Mouse (Mus musculus): ENCODE measurements at regions not wholly inside any gene's neighbourhood (a gene's known extent, or its start where the extent isn't known, plus 50 kb on each side); places are given as distances from the start of the nearest gene placed in this dataset.

DNA sequence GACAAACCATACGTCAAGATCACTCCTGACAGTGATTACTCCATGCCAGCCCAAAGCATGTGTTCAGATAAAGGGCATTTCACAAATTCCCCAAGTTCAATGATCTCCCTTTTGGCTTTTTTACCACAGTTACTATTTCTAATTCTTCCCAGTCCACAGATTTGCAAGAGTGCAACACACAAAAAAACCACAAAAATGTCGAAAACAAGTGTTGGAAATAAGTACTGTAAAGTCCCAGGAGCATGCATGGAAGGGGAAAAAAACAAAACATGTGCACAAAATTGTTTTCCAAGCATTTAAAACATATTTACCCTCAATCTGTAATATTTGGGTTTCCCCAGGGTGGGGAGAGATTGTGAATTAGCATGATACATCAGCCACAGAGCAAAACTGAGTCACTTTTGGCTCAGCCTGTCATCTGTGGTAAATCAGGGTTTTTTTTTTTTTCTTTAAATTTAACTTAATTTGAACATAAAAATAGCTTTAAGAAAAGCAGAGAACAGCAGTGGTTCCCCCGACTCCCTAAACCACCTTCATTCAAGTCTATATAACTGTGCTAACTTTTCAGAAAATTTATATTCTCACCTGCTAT is 351.3 kb upstream of the Intu start:
- WGBS = 73% methylated on average over 3 of the region's 3 CpGs

DNA sequence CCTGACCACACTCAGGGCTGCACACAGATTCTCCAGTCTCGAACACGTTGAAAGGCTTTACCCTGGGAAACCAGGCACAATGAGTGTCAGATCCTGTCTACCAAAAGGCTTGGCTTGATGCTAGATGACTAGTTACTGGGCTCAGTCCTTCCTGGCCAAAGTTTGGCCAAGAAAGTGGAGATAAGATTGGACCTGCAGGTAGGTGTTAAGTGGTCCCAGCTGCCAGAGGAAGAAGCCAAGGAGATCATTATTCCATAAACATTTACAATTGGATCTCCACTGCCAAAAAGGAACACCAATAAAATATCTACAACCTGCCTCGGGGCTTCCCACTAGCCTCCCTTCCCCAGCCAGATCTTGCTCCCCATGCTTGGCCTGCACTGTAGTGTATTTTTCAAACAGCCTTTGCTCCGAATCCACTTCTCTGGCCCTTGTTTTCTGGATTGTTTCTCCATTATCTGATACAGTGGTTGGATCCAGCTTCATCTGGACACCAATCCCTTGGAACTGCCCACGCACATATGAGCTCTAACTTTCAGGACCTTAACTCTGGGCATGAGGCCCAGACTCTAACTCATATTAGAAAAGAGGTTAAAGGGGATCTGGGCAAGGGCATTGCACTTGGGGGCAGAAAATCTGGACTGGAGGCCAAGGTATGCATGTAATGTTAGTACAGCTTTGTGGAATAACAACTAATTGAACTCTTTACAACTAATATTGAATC is 345.3 kb upstream of the Intu start:
- Histone ChIP-seq H3K27me3 (replicated peaks; ENCODE audit: control insufficient read depth, insufficient read depth, low read length) (no peaks in the 10 kb centered on the region), H3K36me3 (ENCODE audit: control insufficient read depth, insufficient read depth, low read length) (no peaks in the 10 kb centered on the region), H3K4me3 (ENCODE audit: low read depth, low read length) (no peak overlapping the region), H3K9me3 (ENCODE audit: control insufficient read depth, low read length) (no peaks in the 10 kb centered on the region), H3K4me1 (replicated peaks; ENCODE audit: control insufficient read depth, insufficient read depth, low read length) (0 out of 2 replicates have a peak, but pooled peaks cover 3% of the 10 kb centered on the region), H3K27ac (ENCODE audit: low read depth) (no peak overlapping the region), H3K9ac (ENCODE audit: low read length) (no peak overlapping the region), H3K4me2 (ENCODE audit: low read length) (no peak overlapping the region)
- no peak for ATAC-seq (replicated peaks; ENCODE audit: low FRiP score, low TSS enrichment, low read depth)
- DNase-seq (ENCODE audit: low spot score) = no peak
- WGBS = 87% methylated on average over 5 of the region's 5 CpGs

More for the DNA sequence above, 351.3 kb upstream of the Intu start:
- no peak overlapping the region for H3K9ac ChIP-seq (ENCODE audit: low read length)
- H3K9me3 ChIP-seq (ENCODE audit: control insufficient read depth, low read length) = no peaks in the 10 kb centered on the region
- DNase-seq (ENCODE audit: low spot score) = no peak
- no peak overlapping the region for H3K27ac ChIP-seq (ENCODE audit: low read depth)
- no peaks in the 10 kb centered on the region for H3K27me3 ChIP-seq (replicated peaks; ENCODE audit: control insufficient read depth, insufficient read depth, low read length)
- H3K4me3 ChIP-seq (ENCODE audit: low read depth, low read length) = no peak overlapping the region
- H3K4me2 ChIP-seq (ENCODE audit: low read length) = no peak overlapping the region
- no peaks in the 10 kb centered on the region for H3K36me3 ChIP-seq (ENCODE audit: control insufficient read depth, insufficient read depth, low read length)
- H3K4me1 ChIP-seq (replicated peaks; ENCODE audit: control insufficient read depth, insufficient read depth, low read length) = no peaks in the 10 kb centered on the region
- ATAC-seq (replicated peaks; ENCODE audit: low FRiP score, low TSS enrichment, low read depth) = no peak

DNA sequence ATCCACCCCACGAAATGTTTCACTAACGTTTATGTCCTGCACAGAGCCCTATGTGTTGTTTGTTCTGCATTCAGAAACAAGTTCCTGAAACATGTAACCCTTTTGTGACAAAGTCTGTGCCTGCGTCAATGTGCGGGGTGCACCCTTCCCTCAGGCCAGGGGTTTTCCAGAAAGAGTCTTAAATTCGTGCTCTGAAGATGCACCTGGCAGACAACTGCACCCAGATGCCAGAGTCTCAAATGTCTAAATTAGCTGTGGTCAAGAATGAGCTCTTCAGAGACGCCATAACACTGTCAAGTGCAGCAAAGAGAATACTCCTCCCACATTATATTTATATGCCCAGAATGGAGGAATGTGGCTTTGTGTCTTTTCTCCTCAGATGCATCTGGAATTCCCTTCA is 341.6 kb upstream of the Intu start:
- no peak overlapping the region for H3K4me3 ChIP-seq (ENCODE audit: low read depth, low read length)
- H3K9me3 ChIP-seq (ENCODE audit: control insufficient read depth, low read length) = no peaks in the 10 kb centered on the region
- DNase-seq (ENCODE audit: low spot score) (no peak), ATAC-seq (replicated peaks; ENCODE audit: low FRiP score, low TSS enrichment, low read depth) (no peak)
- H3K27me3 ChIP-seq (replicated peaks; ENCODE audit: control insufficient read depth, insufficient read depth, low read length) = no peaks in the 10 kb centered on the region
- H3K27ac ChIP-seq (ENCODE audit: low read depth) = no peak overlapping the region
- no peak overlapping the region for H3K4me2 ChIP-seq (ENCODE audit: low read length)
- 0 out of 2 replicates have a peak, but pooled peaks cover 3% of the 10 kb centered on the region for H3K4me1 ChIP-seq (replicated peaks; ENCODE audit: control insufficient read depth, insufficient read depth, low read length)
- 68% methylated on average over 6 of the region's 6 CpGs for WGBS
- no peaks in the 10 kb centered on the region for H3K36me3 ChIP-seq (ENCODE audit: control insufficient read depth, insufficient read depth, low read length)
- no peak overlapping the region for H3K9ac ChIP-seq (ENCODE audit: low read length)

DNA sequence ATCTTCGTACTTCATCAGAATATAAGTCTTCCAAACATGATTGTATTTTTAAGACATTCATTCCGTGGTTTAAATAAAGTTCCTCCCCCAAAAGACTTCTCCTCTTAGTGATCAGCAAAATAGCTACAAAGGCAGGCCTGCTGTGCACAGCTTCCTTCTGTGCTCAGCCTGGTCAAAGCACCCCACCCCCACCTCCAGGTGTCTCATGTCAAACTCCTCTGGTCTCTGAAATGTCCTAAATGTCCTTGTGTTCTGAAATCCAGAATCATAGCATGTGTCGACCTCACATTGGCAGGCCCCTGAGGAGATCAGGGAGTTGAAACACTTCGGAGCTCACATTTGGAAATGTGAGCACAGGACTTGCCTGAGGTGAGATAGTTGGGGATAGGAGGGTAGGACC is 341.1 kb upstream of the Intu start:
- DNase-seq (ENCODE audit: low spot score) = no peak
- H3K36me3 ChIP-seq (ENCODE audit: control insufficient read depth, insufficient read depth, low read length) = no peaks in the 10 kb centered on the region
- H3K27ac ChIP-seq (ENCODE audit: low read depth) = no peak overlapping the region
- no peak overlapping the region for H3K4me3 ChIP-seq (ENCODE audit: low read depth, low read length)
- no peak overlapping the region for H3K4me2 ChIP-seq (ENCODE audit: low read length)
- no peak overlapping the region for H3K9ac ChIP-seq (ENCODE audit: low read length)
- H3K27me3 ChIP-seq (replicated peaks; ENCODE audit: control insufficient read depth, insufficient read depth, low read length) = no peaks in the 10 kb centered on the region
- no peaks in the 10 kb centered on the region for H3K9me3 ChIP-seq (ENCODE audit: control insufficient read depth, low read length)
- ATAC-seq (replicated peaks; ENCODE audit: low FRiP score, low TSS enrichment, low read depth) = no peak
- WGBS = 53% methylated on average over 4 of the region's 4 CpGs
- 0 out of 2 replicates have a peak, but pooled peaks cover 3% of the 10 kb centered on the region for H3K4me1 ChIP-seq (replicated peaks; ENCODE audit: control insufficient read depth, insufficient read depth, low read length)

DNA sequence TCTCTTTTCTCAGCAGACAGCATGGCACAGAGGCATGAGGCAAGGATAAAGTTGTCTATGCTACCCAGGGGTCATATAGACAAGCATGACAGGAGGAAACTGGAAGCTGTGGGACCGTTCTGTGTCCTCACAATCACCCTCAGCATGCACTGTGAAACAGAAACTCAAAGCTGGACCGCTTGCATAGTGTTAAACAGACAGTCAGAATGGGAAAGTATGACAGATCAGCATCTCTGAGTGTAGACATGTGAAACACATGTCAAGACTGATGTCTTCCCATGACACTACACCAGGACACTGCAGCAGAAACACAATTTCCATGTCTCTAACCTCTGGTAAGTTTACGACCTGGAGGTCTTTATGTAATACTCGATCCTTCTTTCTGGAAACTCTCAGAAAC is 330.9 kb upstream of the Intu start:
- H3K4me2 ChIP-seq (ENCODE audit: low read length) = no peak overlapping the region
- 68% methylated on average over 4 of the region's 4 CpGs for WGBS
- no peak for DNase-seq (ENCODE audit: low spot score)
- H3K4me1 ChIP-seq (replicated peaks; ENCODE audit: control insufficient read depth, insufficient read depth, low read length) = no peaks in the 10 kb centered on the region
- no peaks in the 10 kb centered on the region for H3K27me3 ChIP-seq (replicated peaks; ENCODE audit: control insufficient read depth, insufficient read depth, low read length)
- H3K4me3 ChIP-seq (ENCODE audit: low read depth, low read length) = no peak overlapping the region
- ATAC-seq (replicated peaks; ENCODE audit: low FRiP score, low TSS enrichment, low read depth) = no peak
- no peak overlapping the region for H3K27ac ChIP-seq (ENCODE audit: low read depth)
- H3K9me3 ChIP-seq (ENCODE audit: control insufficient read depth, low read length) = no peaks in the 10 kb centered on the region
- H3K9ac ChIP-seq (ENCODE audit: low read length) = no peak overlapping the region
- no peaks in the 10 kb centered on the region for H3K36me3 ChIP-seq (ENCODE audit: control insufficient read depth, insufficient read depth, low read length)

DNA sequence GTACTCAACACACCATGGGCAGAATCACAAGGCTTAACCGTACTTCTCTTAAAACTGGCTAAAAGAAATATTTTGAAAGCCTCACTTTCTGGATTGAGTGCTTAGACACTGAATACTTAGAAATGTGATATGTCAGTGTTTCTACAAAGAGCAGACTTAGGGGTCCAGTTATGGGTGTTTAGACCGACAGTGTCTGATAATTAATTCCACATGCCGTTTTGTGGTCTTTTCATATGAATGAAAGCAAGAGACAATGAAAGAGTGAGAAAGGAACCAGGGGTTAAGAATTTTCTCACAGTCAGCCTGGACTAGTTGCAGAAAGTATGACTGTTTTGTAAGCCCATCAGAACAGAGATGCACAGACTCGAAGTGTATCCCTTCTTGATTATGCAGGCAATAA is 324.8 kb upstream of the Intu start:
- no peaks in the 10 kb centered on the region for H3K27me3 ChIP-seq (replicated peaks; ENCODE audit: control insufficient read depth, insufficient read depth, low read length)
- no peak overlapping the region for H3K4me2 ChIP-seq (ENCODE audit: low read length)
- H3K4me3 ChIP-seq (ENCODE audit: low read depth, low read length) = no peak overlapping the region
- no peaks in the 10 kb centered on the region for H3K36me3 ChIP-seq (ENCODE audit: control insufficient read depth, insufficient read depth, low read length)
- WGBS = 89% methylated on average over 4 of the region's 4 CpGs
- H3K9me3 ChIP-seq (ENCODE audit: control insufficient read depth, low read length) = no peaks in the 10 kb centered on the region
- DNase-seq (ENCODE audit: low spot score) (no peak), ATAC-seq (replicated peaks; ENCODE audit: low FRiP score, low TSS enrichment, low read depth) (no peak)
- no peak overlapping the region for H3K27ac ChIP-seq (ENCODE audit: low read depth)
- no peaks in the 10 kb centered on the region for H3K4me1 ChIP-seq (replicated peaks; ENCODE audit: control insufficient read depth, insufficient read depth, low read length)
- H3K9ac ChIP-seq (ENCODE audit: low read length) = no peak overlapping the region

DNA sequence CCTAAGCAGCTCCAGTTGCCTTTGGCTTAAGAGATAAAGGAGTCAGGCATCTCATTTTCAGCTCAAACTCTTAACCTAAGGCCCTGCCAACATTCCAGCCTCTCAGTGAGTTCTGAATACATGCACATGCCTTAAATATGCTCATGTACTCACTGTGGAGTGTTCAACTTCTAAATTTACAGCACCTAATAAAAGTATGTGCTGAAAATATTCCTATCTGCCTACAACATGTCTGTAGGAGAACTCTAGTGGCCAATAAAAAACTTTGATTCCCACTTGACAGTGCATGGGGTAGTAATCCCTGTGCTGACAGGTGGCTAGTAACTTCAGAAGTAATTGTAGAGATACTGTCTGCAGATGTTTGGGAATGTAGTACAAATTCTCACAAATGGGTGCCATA is 319.3 kb upstream of the Intu start:
- no peak for ATAC-seq (replicated peaks; ENCODE audit: low FRiP score, low TSS enrichment, low read depth)
- Histone ChIP-seq H3K27ac (ENCODE audit: low read depth) (no peak overlapping the region), H3K4me2 (ENCODE audit: low read length) (no peak overlapping the region), H3K36me3 (ENCODE audit: control insufficient read depth, insufficient read depth, low read length) (no peaks in the 10 kb centered on the region), H3K4me1 (replicated peaks; ENCODE audit: control insufficient read depth, insufficient read depth, low read length) (no peaks in the 10 kb centered on the region), H3K9me3 (ENCODE audit: control insufficient read depth, low read length) (no peaks in the 10 kb centered on the region), H3K27me3 (replicated peaks; ENCODE audit: control insufficient read depth, insufficient read depth, low read length) (no peaks in the 10 kb centered on the region), H3K4me3 (ENCODE audit: low read depth, low read length) (no peak overlapping the region), H3K9ac (ENCODE audit: low read length) (no peak overlapping the region)
- DNase-seq (ENCODE audit: low spot score) = no peak

DNA sequence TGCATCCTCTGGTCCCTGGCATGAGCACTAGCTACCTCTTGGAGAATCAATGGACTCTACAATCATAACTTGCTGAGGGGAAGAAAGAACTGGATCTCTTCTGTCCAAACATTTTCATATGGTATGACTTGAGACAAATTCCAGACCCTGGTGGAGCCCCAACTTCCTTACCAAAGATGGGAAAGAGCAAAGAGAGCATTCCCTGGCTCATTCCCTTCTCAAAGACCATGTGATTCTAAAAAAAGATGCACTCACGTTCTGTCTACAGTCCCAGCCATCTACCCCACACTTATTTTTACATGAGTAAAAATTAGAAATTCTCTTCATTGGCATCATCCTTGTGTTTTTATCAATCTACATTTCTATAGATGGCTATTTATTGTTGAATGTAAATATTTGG is 304.3 kb upstream of the Intu start:
- no peak for ATAC-seq (replicated peaks; ENCODE audit: low FRiP score, low TSS enrichment, low read depth)

DNA sequence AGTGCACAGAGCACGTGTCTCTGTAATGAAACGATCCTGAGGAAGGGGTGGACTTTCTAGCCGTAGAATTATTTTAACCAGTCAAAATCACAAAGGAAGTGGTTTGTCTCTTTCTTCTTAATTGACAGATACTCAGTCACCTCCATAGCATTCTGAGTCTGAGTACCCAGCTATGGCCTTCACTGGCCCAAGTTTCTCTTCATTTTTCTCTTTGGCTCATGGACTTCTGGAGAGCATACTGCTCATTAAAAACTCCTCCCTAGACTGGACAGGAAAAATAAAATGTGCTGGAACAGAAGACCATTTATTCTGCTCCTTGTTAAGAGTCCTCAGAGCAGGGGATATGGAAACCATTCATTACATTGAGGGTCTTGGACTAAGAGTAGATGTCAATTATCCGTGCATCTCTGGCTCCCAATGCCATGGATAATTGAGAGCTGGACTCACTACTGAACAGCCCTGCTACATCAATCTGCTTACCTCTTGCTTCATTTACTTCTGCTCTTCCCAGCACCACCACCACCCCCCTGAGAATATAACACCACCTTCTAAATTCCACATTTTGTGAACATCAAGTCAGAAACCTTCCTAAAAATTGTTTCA is 287.5 kb upstream of the Intu start:
- H3K36me3 ChIP-seq (ENCODE audit: control insufficient read depth, insufficient read depth, low read length) = no peaks in the 10 kb centered on the region
- no peak for ATAC-seq (replicated peaks; ENCODE audit: low FRiP score, low TSS enrichment, low read depth)
- H3K9ac ChIP-seq (ENCODE audit: low read length) = no peak overlapping the region
- H3K27ac ChIP-seq (ENCODE audit: low read depth) = no peak overlapping the region
- no peak overlapping the region for H3K4me3 ChIP-seq (ENCODE audit: low read depth, low read length)
- WGBS = 75% methylated on average over 4 of the region's 4 CpGs
- no peaks in the 10 kb centered on the region for H3K4me1 ChIP-seq (replicated peaks; ENCODE audit: control insufficient read depth, insufficient read depth, low read length)
- H3K27me3 ChIP-seq (replicated peaks; ENCODE audit: control insufficient read depth, insufficient read depth, low read length) = no peaks in the 10 kb centered on the region
- H3K4me2 ChIP-seq (ENCODE audit: low read length) = no peak overlapping the region
- no peaks in the 10 kb centered on the region for H3K9me3 ChIP-seq (ENCODE audit: control insufficient read depth, low read length)
- DNase-seq (ENCODE audit: low spot score) = no peak

More for the DNA sequence above, 304.3 kb upstream of the Intu start:
- DNase-seq (ENCODE audit: low spot score) = no peak
- 38% methylated on average over 1 of the region's 1 CpGs for WGBS
- Histone ChIP-seq H3K27me3 (replicated peaks; ENCODE audit: control insufficient read depth, insufficient read depth, low read length) (no peaks in the 10 kb centered on the region), H3K4me3 (ENCODE audit: low read depth, low read length) (no peak overlapping the region), H3K9ac (ENCODE audit: low read length) (no peak overlapping the region), H3K4me2 (ENCODE audit: low read length) (no peak overlapping the region), H3K27ac (ENCODE audit: low read depth) (no peak overlapping the region), H3K4me1 (replicated peaks; ENCODE audit: control insufficient read depth, insufficient read depth, low read length) (no peaks in the 10 kb centered on the region), H3K9me3 (ENCODE audit: control insufficient read depth, low read length) (no peaks in the 10 kb centered on the region), H3K36me3 (ENCODE audit: control insufficient read depth, insufficient read depth, low read length) (no peaks in the 10 kb centered on the region)
